Mouse (Mus musculus) heart, postnatal 0 days (tissue): ENCODE results near the gene Utp3.

Source experiments
- CTCF ChIP-seq: IDR thresholded peaks from 2 replicates; pipeline ENCODE4 v1.5.1; 2016; ENCODE audit warnings: antibody characterized with exemption, control low read depth, low read depth
- EP300 ChIP-seq: IDR thresholded peaks from 2 replicates; pipeline ENCODE4 v1.6.1; 2016; ENCODE audit warnings: antibody characterized with exemption, low read depth

- TF ChIP-seq CTCF (no peak), EP300 (no peak)
These were observed 7.0 kb downstream of the Utp3 start for GRCm38 (mm10) chr5:88561080-88561814.
